Mouse (Mus musculus): ENCODE measurements around the gene Trpc1. TPM values are rescaled to one million over a fixed set of nuclear protein-coding genes. Genes with fewer than 3 reads are reported as not detected.

Trpc1 gene
- polyA plus RNA-seq, 1 experiment from 2014 or later, result 8.3 TPM

DNA sequence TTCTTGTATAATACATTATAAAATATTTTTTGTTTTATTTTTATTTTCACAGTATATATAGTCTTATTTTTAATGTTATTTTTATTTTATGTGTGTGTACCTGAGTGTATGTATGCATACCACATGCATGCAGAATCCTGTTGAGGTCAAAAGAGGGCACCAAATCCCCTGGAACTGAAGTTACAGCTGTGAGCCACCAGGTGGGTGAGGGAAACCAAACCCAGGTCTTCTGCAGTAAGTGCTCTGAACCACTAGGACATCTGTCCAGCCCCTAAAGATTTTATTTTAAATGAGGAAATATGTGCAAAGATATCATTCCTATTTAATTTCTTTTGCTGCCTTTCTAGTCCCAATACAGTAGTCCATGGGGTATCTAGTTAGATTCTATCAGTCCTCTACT lies 41.2 kb downstream of the Trpc1 start:
- no peak for ATAC-seq
- Histone ChIP-seq H3K4me1 (ENCODE audit: control insufficient read depth, insufficient read depth, low read length) (no peaks in the 10 kb centered on the region), H3K4me2 (ENCODE audit: low read length) (no peak overlapping the region), H3K27ac (ENCODE audit: low read length) (no peak overlapping the region), H3K36me3 (ENCODE audit: control insufficient read depth, insufficient read depth, low read length) (peaks cover 16% of the 10 kb centered on the region), H3K4me3 (ENCODE audit: low read depth, low read length) (no peak overlapping the region), H3K9me3 (replicated peaks; ENCODE audit: control insufficient read depth, low read length, poor library complexity, severe bottlenecking) (no peaks in the 10 kb centered on the region), H3K27me3 (ENCODE audit: control insufficient read depth, insufficient read depth, low read depth, low read length) (no peaks in the 10 kb centered on the region), H3K9ac (ENCODE audit: low read depth, low read length) (no peak overlapping the region)

DNA sequence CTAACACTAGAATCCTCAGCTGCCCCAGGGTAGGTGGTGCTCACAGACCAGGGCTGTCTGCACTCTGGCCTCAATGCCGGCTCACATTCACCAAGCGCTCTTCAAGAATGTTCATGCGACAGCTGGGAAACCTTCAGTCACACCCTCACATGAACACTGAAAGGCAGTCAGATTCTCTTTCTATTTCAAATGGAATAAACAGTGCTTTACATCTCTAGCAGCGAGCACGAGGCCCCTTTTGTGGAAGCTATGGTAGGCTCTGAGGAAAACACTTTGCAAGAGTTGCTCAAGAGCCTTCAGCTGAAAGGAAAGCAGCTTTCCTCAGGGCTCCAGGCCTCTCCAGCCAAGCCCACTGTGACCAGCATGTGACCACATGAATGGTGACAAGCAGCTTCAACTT lies 44.8 kb downstream of the Trpc1 start:
- H3K27me3 ChIP-seq (ENCODE audit: control insufficient read depth, insufficient read depth, low read depth, low read length), result no peaks in the 10 kb centered on the region
- H3K4me3 ChIP-seq (ENCODE audit: low read depth, low read length), result no peak overlapping the region
- no peaks in the 10 kb centered on the region for H3K9me3 ChIP-seq (replicated peaks; ENCODE audit: control insufficient read depth, low read length, poor library complexity, severe bottlenecking)
- no peaks in the 10 kb centered on the region for H3K4me1 ChIP-seq (ENCODE audit: control insufficient read depth, insufficient read depth, low read length)
- peaks cover 16% of the 10 kb centered on the region for H3K36me3 ChIP-seq (ENCODE audit: control insufficient read depth, insufficient read depth, low read length)
- 90% methylated on average over 5 of the region's 5 CpGs for WGBS
- no peak for ATAC-seq
- no peak overlapping the region for H3K27ac ChIP-seq (ENCODE audit: low read length)
- H3K9ac ChIP-seq (ENCODE audit: low read depth, low read length), result no peak overlapping the region
- H3K4me2 ChIP-seq (ENCODE audit: low read length), result no peak overlapping the region

DNA sequence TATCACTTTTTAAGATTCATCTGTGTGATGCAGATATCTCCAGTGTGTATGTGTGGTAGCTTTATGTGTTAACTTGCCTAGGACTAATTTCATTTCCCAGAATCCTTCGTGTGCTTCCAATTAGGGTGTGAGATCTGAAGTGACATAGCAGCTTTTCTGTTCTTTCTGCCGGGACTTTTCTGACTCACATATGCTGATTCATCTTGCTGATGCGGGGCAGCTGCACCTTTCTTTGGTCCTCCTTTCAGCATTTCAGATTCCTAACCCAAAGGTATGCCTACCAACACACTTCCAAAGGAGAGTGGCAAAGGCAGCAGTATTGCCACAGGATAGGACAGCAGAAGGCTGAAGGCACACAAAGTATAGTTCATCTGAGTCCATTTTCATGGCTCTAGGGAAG lies 46.1 kb downstream of the Trpc1 start:
- no peak for ATAC-seq
- Histone ChIP-seq H3K27me3 (ENCODE audit: control insufficient read depth, insufficient read depth, low read depth, low read length) (no peaks in the 10 kb centered on the region), H3K9ac (ENCODE audit: low read depth, low read length) (no peak overlapping the region), H3K27ac (ENCODE audit: low read length) (no peak overlapping the region), H3K4me3 (ENCODE audit: low read depth, low read length) (no peak overlapping the region), H3K4me1 (ENCODE audit: control insufficient read depth, insufficient read depth, low read length) (no peaks in the 10 kb centered on the region), H3K36me3 (ENCODE audit: control insufficient read depth, insufficient read depth, low read length) (peaks cover 11% of the 10 kb centered on the region), H3K4me2 (ENCODE audit: low read length) (no peak overlapping the region), H3K9me3 (replicated peaks; ENCODE audit: control insufficient read depth, low read length, poor library complexity, severe bottlenecking) (no peaks in the 10 kb centered on the region)
- WGBS, result 88% methylated on average over 3 of the region's 3 CpGs

DNA sequence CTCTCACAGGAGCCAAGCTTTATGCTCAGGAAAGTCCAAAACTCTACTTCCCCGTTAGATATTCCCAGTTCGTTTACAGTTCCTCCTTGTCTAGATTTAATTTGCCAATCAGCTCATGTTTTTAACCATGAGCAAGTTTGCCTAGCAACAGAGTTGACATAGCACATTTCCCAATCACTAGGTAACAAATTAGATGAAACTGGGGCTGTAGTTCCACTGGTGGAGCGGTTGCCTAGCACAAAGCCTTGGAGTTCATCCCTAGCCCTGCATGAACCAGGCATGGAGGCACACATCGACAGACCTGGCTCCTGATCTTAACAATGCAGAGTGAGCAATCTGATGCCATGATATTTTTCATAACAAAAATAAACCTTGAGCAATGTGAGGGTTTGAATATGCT lies 50.9 kb downstream of the Trpc1 start:
- no peak overlapping the region for H3K9ac ChIP-seq (ENCODE audit: low read depth, low read length)
- WGBS, result 80% methylated on average over 4 of the region's 4 CpGs
- no peaks in the 10 kb centered on the region for H3K9me3 ChIP-seq (replicated peaks; ENCODE audit: control insufficient read depth, low read length, poor library complexity, severe bottlenecking)
- no peaks in the 10 kb centered on the region for H3K27me3 ChIP-seq (ENCODE audit: control insufficient read depth, insufficient read depth, low read depth, low read length)
- H3K4me2 ChIP-seq (ENCODE audit: low read length), result no peak overlapping the region
- ATAC-seq, result no peak
- H3K4me3 ChIP-seq (ENCODE audit: low read depth, low read length), result no peak overlapping the region
- no peaks in the 10 kb centered on the region for H3K4me1 ChIP-seq (ENCODE audit: control insufficient read depth, insufficient read depth, low read length)
- H3K36me3 ChIP-seq (ENCODE audit: control insufficient read depth, insufficient read depth, low read length), result no peaks in the 10 kb centered on the region
- no peak overlapping the region for H3K27ac ChIP-seq (ENCODE audit: low read length)

DNA sequence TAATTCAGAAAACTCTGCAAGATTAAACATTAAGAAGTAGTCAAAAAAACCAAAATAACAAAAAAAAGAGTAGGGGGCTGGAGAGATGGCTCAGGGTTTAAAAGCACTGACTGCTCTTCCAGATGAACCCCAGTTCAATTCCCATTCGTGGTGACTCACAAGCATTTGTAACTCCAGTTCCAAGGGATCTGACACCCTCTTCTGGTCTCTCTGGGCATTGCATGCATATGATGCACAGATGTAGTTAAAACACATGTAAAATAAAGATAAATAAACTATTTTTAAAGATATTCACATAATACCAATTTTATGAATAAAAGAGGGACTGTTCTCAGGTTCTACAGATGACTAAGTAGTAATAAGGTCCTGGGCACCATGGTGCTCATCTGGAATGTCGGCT lies 52.4 kb downstream of the Trpc1 start:
- H3K27ac ChIP-seq (ENCODE audit: low read length), result no peak overlapping the region
- H3K9me3 ChIP-seq (replicated peaks; ENCODE audit: control insufficient read depth, low read length, poor library complexity, severe bottlenecking), result no peaks in the 10 kb centered on the region
- no peaks in the 10 kb centered on the region for H3K27me3 ChIP-seq (ENCODE audit: control insufficient read depth, insufficient read depth, low read depth, low read length)
- ATAC-seq, result no peak
- H3K4me2 ChIP-seq (ENCODE audit: low read length), result no peak overlapping the region
- 63% methylated on average over 2 of the region's 2 CpGs for WGBS
- H3K9ac ChIP-seq (ENCODE audit: low read depth, low read length), result no peak overlapping the region
- no peaks in the 10 kb centered on the region for H3K36me3 ChIP-seq (ENCODE audit: control insufficient read depth, insufficient read depth, low read length)
- H3K4me3 ChIP-seq (ENCODE audit: low read depth, low read length), result no peak overlapping the region
- no peaks in the 10 kb centered on the region for H3K4me1 ChIP-seq (ENCODE audit: control insufficient read depth, insufficient read depth, low read length)

DNA sequence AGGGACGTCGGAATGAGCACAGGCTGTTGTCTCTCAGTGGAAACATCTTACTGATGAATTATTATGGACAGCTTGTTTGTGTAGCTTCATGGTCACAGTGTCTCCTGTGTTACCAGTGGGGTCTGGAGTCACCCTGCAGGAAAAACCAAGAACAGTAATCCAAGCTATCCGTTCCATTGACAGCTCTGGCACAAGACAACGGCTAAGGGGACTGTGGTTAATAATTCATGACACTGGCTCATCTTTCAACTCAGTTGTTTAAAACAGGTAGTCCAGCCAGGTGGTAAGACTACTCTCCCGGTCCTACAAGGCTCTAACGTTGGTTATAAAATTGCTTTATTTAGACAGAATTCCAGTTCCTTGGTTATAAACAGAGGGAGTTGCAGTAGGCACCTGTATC lies 53.6 kb downstream of the Trpc1 start:
- Histone ChIP-seq H3K4me2 (ENCODE audit: low read length) (no peak overlapping the region), H3K36me3 (ENCODE audit: control insufficient read depth, insufficient read depth, low read length) (no peaks in the 10 kb centered on the region), H3K9ac (ENCODE audit: low read depth, low read length) (no peak overlapping the region), H3K27me3 (ENCODE audit: control insufficient read depth, insufficient read depth, low read depth, low read length) (no peaks in the 10 kb centered on the region), H3K4me3 (ENCODE audit: low read depth, low read length) (no peak overlapping the region), H3K27ac (ENCODE audit: low read length) (no peak overlapping the region), H3K9me3 (replicated peaks; ENCODE audit: control insufficient read depth, low read length, poor library complexity, severe bottlenecking) (no peaks in the 10 kb centered on the region), H3K4me1 (ENCODE audit: control insufficient read depth, insufficient read depth, low read length) (no peaks in the 10 kb centered on the region)
- no peak for ATAC-seq
- 85% methylated on average over 6 of the region's 6 CpGs for WGBS

DNA sequence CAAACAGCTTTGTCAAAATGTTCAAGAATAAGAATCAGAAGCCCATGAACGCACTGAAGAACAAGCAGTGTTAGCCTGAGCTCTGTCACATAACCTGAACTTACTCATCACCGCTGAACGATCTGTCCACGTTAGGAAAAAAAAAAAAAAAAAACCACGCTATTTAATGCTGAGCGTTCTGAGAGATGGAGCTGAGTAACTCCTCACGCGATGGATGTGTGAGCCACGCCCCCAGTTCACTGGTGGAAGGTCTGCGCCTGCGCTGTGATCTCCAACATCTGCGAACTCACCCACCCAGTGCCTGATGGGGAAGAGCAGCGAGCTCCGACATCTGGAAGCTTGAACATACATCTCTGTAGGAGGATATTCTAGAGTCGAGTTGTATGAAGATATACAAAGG lies 55.2 kb downstream of the Trpc1 start:
- ATAC-seq, result no peak
- Histone ChIP-seq H3K4me3 (ENCODE audit: low read depth, low read length) (no peak overlapping the region), H3K27ac (ENCODE audit: low read length) (no peak overlapping the region), H3K9me3 (replicated peaks; ENCODE audit: control insufficient read depth, low read length, poor library complexity, severe bottlenecking) (no peaks in the 10 kb centered on the region), H3K4me1 (ENCODE audit: control insufficient read depth, insufficient read depth, low read length) (no peaks in the 10 kb centered on the region), H3K9ac (ENCODE audit: low read depth, low read length) (no peak overlapping the region), H3K4me2 (ENCODE audit: low read length) (no peak overlapping the region), H3K27me3 (ENCODE audit: control insufficient read depth, insufficient read depth, low read depth, low read length) (no peaks in the 10 kb centered on the region), H3K36me3 (ENCODE audit: control insufficient read depth, insufficient read depth, low read length) (no peaks in the 10 kb centered on the region)
- 95% methylated on average over 15 of the region's 15 CpGs for WGBS

DNA sequence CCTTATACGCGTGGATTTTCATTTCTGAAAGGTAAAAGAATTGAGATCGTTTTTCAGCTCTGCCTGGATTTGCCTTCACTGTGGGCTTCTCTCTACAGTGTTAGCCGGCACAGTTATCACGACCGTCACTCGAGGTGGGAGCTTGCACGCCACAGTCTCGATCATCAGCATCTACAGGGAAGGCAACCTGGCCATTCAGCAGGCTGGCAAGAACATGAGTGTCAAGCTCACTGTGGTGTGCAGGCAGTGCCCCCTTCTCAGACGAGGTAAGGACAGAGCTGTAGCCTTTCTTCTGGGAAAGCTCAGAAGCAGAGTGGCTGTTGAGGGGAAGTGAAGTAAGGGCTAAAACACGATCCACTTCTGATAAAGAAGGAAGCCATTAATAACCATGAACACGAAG lies 55.6 kb downstream of the Trpc1 start:
- Histone ChIP-seq H3K27ac (ENCODE audit: low read length) (no peak overlapping the region), H3K27me3 (ENCODE audit: control insufficient read depth, insufficient read depth, low read depth, low read length) (no peaks in the 10 kb centered on the region), H3K4me3 (ENCODE audit: low read depth, low read length) (no peak overlapping the region), H3K9me3 (replicated peaks; ENCODE audit: control insufficient read depth, low read length, poor library complexity, severe bottlenecking) (no peaks in the 10 kb centered on the region), H3K4me2 (ENCODE audit: low read length) (no peak overlapping the region), H3K36me3 (ENCODE audit: control insufficient read depth, insufficient read depth, low read length) (no peaks in the 10 kb centered on the region), H3K9ac (ENCODE audit: low read depth, low read length) (no peak overlapping the region), H3K4me1 (ENCODE audit: control insufficient read depth, insufficient read depth, low read length) (no peaks in the 10 kb centered on the region)
- WGBS, result 88% methylated on average over 12 of the region's 12 CpGs
- ATAC-seq, result no peak

DNA sequence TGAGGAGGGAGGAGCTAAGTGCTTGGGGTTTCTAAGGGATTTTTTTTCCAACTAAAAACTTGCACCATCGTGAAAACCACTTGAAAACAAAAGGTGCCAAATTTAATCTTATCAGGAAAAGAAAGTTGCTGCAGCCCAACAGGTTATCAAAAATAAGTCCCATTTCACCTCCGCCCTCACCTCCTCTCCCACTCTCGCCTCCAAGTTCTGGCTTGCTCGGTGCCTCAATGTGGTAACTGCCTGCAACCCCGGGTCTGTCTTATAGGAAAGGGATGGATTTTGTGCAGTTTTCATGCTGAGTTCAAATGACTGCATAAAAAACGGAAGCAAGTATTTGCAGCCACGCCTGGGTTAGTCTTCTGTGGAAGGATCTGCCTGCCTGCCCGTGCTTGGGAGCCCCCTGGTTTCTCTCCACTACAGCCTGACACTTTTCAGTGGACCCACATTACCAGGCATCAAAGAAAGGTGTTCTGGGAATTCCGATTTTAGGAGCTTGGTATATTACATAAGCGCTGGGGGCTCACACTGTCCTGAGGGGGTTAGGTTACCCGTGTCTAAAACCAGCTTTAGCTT lies 56.6 kb downstream of the Trpc1 start:
- ATAC-seq, result no peak
- no peaks in the 10 kb centered on the region for H3K36me3 ChIP-seq (ENCODE audit: control insufficient read depth, insufficient read depth, low read length)
- H3K4me2 ChIP-seq (ENCODE audit: low read length), result no peak overlapping the region
- H3K4me1 ChIP-seq (ENCODE audit: control insufficient read depth, insufficient read depth, low read length), result no peaks in the 10 kb centered on the region
- no peak overlapping the region for H3K9ac ChIP-seq (ENCODE audit: low read depth, low read length)
- H3K27ac ChIP-seq (ENCODE audit: low read length), result no peak overlapping the region
- no peaks in the 10 kb centered on the region for H3K27me3 ChIP-seq (ENCODE audit: control insufficient read depth, insufficient read depth, low read depth, low read length)
- H3K9me3 ChIP-seq (replicated peaks; ENCODE audit: control insufficient read depth, low read length, poor library complexity, severe bottlenecking), result no peaks in the 10 kb centered on the region
- H3K4me3 ChIP-seq (ENCODE audit: low read depth, low read length), result no peak overlapping the region
- 84% methylated on average over 11 of the region's 11 CpGs for WGBS

DNA sequence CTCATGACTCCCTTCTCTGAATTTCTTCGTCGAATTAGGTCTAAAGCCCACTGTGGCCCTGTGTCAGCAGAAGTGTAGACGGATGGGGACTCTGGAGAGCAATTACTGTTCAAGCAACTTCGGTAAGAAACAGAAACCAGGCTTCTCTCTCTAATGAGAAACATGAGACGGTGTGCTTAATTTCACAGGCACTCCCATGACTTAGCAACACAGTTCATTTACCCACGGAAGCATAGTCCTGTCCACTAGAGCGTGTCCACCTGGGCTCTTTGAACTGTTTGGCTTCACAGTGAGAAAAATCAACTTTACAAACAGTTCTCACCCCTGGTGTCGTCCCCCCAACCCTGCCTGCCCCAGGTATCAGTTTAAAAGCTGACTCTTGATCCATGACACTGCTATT lies 57.4 kb downstream of the Trpc1 start:
- no peak for ATAC-seq
- Histone ChIP-seq H3K27ac (ENCODE audit: low read length) (no peak overlapping the region), H3K9ac (ENCODE audit: low read depth, low read length) (no peak overlapping the region), H3K4me1 (ENCODE audit: control insufficient read depth, insufficient read depth, low read length) (no peaks in the 10 kb centered on the region), H3K4me3 (ENCODE audit: low read depth, low read length) (no peak overlapping the region), H3K27me3 (ENCODE audit: control insufficient read depth, insufficient read depth, low read depth, low read length) (no peaks in the 10 kb centered on the region), H3K9me3 (replicated peaks; ENCODE audit: control insufficient read depth, low read length, poor library complexity, severe bottlenecking) (no peaks in the 10 kb centered on the region), H3K36me3 (ENCODE audit: control insufficient read depth, insufficient read depth, low read length) (no peaks in the 10 kb centered on the region), H3K4me2 (ENCODE audit: low read length) (no peak overlapping the region)
- 71% methylated on average over 8 of the region's 8 CpGs for WGBS

Measured in midbrain, embryonic 16.5 days (tissue).